Mouse (Mus musculus): Measurements from ENCODE around the gene Os9. TPM values are rescaled to one million over a fixed set of nuclear protein-coding genes. Genes with fewer than 3 reads are reported as not detected.
"Not testable (repeated sequence)": the region's sequence is repeated elsewhere in the genome, so short reads cannot be mapped to it uniquely, and the experiment has no call there.

The Os9 gene
- total RNA-seq, 2 experiments from 2014 or later: 42.3 to 170 TPM

GRCm38 (mm10) chr10:127068360-127069038 lies 52.4 kb downstream of the Os9 start:
- peak; percentile 20; the same call in 1 of the 2 replicates for ATAC-seq (ENCODE audit: poor library complexity, severe bottlenecking)

- ATAC-seq (ENCODE audit: poor library complexity, severe bottlenecking): no peak
Measured at GRCm38 (mm10) chr10:127066519-127067018, 54.4 kb downstream of the Os9 start.

DNA sequence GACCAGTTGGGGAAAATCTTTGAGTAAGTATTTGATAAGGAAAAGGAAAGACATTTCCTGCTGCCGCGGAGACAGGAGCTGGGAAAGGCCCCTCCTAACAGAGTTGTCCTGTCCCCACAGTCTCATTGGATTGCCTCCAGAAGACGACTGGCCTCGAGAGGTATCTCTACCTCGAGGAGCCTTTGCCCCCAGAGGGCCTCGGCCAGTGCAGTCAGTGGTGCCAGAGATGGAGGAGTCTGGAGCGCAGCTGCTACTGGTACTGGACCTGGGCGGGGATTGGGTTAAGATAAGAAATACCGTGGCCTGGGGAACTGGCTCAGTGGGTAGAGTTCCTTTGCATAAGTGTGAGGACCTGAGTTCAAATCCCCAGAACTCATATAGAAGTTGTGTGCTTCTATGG lies 55.0 kb downstream of the Os9 start:
- no peak for ATAC-seq (ENCODE audit: poor library complexity, severe bottlenecking)

- no peak for ATAC-seq (ENCODE audit: poor library complexity, severe bottlenecking)
Measured at GRCm38 (mm10) chr10:127063913-127064870, 56.7 kb downstream of the Os9 start.

GRCm38 (mm10) chr10:127063239-127063872 lies 57.6 kb downstream of the Os9 start, which contains the start of gene Cdk4:
Gene Cdk4 (plus strand): TSS chr10:127063534.
- ATAC-seq (ENCODE audit: poor library complexity, severe bottlenecking): peak; percentile 76

- ATAC-seq (ENCODE audit: poor library complexity, severe bottlenecking): peak; percentile 16; the same call in 1 of the 2 replicates
Measured at GRCm38 (mm10) chr10:127062503-127062902, 58.4 kb downstream of the Os9 start.

GRCm38 (mm10) chr10:127062101-127062500 lies 58.8 kb downstream of the Os9 start:
- not testable (repeated sequence) for ATAC-seq (ENCODE audit: poor library complexity, severe bottlenecking)

DNA sequence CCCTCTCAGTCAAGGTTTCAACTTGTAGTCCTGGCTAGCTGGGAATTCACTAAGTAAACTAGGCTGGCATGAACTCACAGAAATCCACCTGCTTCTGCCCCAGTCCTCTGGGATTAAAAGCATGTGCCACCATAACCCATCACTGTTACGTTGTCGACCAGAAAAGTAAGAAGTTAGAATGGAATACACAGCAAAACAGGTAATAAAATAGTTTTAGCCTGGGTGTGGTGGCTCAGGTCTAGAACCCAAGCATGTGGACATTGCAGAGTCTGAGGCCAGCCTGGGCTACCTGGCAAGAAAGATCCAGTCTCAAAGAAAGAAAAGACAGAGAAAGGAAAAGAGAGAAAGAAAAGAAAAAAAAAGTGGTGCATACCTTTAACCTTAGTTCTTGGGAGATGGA lies 59.4 kb downstream of the Os9 start:
- ATAC-seq (ENCODE audit: poor library complexity, severe bottlenecking): no peak

DNA sequence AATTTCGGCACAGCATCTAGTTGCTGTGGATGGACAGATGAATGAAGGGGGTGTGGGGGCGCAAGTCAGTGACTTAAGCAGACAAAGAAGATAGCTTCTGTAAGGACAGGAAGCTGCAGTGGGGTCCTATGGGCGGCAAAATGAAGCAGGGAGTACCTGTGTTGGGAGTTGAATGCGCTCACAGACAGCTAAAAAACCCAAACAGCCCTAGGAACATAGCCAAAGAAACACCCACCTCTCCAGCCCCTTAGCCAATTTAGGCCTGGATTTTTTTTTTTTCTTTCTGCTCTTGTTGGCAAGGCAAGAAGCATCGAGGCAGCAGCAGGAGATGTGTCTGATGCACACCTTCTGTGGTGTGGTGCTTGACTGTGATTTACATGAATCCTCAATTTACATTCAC lies 59.8 kb downstream of the Os9 start:
- ATAC-seq (ENCODE audit: poor library complexity, severe bottlenecking): no peak

GRCm38 (mm10) chr10:127059968-127060916 lies 60.7 kb downstream of the Os9 start, which contains the start of gene March9:
Gene March9 (minus strand): TSS chr10:127060184.
- no peak for ATAC-seq (ENCODE audit: poor library complexity, severe bottlenecking)

DNA sequence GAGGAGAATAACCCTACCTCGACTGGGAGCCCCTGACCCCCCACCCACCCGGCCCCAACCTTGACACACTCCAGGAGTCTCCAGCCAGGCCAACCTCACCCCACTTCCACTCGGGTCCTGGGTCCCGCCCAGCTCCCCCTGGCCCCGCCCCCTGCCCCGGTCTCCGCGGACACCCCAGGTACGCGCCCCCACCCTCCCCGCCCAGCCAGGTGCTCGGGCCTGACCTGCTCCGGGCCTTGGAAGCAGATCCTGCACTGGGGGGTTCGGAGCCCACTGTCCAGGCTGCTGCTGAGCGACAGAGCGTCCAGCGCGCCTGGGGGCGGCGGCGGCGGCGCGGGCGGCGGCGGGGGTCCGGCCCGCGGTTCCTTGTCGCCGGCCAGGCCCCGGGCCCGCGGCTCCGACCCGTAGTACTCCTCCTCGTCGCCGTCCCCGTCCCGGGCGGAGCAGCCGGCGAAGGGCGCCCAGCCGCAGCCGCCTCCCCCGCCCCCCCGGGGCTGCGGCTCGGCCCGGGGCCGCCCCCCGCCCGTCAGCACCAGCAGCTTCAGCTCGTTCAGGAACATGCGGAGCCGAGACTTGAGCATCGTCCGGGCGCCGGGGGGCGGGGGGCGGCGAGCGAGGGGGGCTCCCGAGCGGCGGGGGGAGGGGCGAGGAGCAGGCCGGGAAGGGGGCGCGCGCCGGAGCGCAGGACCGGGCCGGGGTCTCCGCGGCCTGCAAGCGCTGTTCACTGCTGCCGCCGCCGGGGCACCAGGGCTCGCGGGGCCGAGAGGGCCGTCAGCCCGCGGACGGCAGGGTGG lies 61.6 kb downstream of the Os9 start:
- ATAC-seq (ENCODE audit: poor library complexity, severe bottlenecking): no peak

DNA sequence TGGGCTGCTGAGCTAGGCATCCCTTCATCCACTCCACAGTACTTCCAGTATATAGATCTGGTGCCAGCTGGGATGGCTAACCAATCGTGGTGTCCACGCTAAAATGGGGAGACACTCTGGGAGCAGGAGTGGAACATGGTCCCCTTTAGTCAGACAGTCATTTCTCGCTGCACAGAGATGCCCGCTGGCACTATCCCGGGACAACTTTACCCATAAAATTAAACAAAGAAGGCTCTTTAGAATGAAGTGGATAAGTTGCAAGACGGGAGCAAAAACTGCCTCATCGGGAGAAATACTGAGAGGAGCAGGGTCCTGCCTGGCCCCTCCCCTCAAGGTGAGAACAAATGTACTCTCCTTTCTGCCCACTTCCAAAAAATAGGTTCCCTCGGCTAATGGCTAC lies 62.2 kb downstream of the Os9 start:
- ATAC-seq (ENCODE audit: poor library complexity, severe bottlenecking): no peak

- peak; percentile 83 for ATAC-seq (ENCODE audit: poor library complexity, severe bottlenecking)
Measured at GRCm38 (mm10) chr10:127058161-127058560, 62.8 kb downstream of the Os9 start.

DNA sequence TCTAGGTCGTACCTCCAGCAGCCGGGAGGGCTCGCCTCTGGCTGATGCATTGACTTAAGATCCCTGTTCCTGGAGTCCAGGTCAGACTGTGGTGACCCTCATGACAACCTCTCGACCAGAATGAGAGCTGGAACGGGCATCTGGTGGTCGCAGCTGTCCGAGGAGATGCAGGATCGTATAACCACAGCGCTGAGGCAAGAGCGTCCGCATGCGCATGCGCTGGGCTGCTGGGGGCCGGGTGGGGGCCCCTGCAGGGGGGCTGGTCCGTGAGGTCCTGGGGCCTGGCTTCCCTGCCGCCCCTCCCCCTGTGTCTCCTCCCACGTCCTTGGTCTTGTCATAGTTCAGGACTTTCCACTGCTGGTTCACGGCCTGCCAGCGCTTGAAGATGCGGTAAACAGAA lies 64.4 kb downstream of the Os9 start:
- no peak for ATAC-seq (ENCODE audit: poor library complexity, severe bottlenecking)

DNA sequence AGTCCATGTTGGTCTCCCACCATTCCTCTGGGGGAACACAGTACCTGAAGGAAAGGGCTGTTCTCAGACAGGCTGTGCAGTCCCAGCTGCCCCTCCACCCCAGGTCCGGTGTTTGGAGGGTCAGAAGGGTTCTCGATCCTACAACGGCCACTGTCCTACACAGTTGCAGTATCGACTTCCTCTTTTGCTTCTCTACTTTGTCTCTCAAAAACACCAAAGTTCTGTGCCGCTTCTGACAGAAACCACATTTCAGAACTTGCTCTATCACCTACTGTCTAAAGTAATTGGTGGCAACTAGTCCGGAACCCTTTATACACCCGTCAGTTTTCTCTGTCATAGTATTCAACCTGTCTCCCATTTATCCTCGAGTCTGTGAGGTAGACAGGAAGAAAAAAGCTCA lies 65.5 kb downstream of the Os9 start:
- ATAC-seq (ENCODE audit: poor library complexity, severe bottlenecking): 0 out of 2 replicates have a peak, but pooled peaks have one; percentile 30

DNA sequence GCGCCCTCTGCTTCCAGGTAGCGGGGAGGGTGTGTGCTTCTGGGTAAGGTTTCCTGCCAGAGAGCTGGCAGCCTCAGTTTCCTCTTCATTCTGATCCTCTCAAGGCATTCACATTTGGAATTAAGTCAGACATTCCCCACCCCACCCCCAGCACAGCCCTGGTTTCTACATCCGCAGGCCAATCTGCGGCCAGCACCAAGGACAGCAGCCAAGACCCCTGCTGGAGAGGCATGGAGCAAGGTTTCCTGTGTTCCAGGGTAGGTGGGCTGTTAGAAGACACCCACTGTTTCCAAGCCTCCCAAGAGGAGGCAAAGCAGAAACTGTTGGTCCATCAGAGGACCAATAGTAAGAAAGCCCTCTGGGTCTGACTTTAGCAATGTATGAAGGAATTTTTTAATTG lies 66.3 kb downstream of the Os9 start:
- ATAC-seq (ENCODE audit: poor library complexity, severe bottlenecking): no peak

DNA sequence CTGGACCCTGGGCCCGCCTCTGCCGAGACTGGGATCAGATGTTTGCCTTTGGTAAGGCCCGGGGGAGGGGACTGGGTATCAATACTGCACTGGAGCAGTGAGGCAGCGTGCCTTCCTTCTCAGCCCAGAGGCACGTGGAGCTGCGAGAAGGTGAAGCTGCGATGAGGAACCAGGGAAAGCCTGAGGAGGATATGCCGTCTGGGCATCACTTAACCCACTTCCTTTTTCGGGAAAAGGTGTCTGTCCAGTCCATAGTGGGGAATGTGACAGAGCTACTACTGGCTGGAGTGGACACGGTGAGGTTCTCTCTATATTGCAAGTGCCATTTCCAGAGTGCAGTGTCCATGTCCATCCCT lies 70.8 kb downstream of the Os9 start:
- ATAC-seq (ENCODE audit: poor library complexity, severe bottlenecking): peak; percentile 73

DNA sequence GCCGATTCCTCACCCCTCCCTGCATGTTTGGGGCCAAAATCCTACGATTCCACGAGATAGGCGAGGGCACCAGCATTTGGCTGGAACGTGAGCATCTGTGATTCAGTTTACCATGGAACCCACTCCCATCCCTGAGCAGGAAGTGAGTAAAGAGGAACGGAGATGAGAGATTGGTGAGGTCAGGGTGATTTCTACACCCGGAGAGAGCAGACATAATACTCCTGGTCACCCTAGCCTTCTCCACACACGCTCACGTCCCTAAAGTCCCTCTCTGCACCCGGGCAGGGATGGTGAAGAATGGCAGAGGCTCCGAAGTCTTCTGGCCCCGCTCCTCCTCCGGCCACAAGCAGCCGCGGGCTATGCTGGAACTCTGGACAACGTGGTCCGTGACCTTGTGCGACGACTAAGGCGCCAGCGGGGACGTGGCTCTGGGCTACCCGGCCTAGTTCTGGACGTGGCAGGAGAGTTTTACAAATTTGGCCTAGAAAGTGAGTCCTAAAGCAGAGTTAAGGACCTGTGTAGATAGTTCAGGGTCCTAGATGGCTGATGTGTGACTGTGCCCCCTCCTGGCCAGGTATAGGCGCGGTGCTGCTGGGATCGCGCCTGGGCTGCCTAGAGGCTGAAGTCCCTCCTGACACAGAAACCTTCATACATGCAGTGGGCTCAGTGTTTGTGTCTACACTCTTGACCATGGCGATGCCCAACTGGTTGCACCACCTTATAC lies 71.4 kb downstream of the Os9 start:
- ATAC-seq (ENCODE audit: poor library complexity, severe bottlenecking): peak; percentile 65

All from megakaryocyte, adult 5-6 weeks (primary cell).